Mouse (Mus musculus) spleen, postnatal 10 days (tissue): ENCODE results near the gene Olfr221.

Experiments
- DNase-seq, 2 experiments: peaks; one replicate each; pipeline ENCODE4 v3.0.0; 2021 to 2022; ENCODE audit warnings: low spot score in 2 of 2

Olfr221 gene

DNA sequence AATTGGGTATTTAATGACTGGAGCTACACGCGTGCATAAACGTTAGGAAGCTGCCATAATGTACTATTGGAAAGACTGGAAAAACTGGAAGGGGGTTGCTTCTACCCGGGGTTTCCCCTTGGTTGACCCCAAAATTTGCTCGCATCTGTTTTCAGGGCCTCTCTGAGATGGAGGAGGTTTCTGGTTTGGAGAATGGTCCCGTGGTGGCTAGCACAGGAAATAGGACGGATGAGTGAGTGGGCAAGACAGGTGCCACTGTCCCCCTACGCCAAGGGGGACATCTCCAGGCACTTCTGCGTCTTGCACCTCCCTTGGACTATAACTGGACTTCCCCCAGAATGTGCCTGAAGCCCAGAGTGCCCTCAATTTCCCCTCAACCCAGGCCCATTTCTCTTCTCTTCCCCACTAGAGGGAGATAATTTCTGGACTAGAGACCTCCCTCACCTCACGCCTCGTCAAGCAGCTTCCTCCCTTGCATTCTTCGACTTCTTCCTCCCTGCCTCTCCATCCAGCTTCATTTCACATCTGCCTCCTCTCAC lies 23.1 kb downstream of the Olfr221 start:
- no peak for DNase-seq

DNA sequence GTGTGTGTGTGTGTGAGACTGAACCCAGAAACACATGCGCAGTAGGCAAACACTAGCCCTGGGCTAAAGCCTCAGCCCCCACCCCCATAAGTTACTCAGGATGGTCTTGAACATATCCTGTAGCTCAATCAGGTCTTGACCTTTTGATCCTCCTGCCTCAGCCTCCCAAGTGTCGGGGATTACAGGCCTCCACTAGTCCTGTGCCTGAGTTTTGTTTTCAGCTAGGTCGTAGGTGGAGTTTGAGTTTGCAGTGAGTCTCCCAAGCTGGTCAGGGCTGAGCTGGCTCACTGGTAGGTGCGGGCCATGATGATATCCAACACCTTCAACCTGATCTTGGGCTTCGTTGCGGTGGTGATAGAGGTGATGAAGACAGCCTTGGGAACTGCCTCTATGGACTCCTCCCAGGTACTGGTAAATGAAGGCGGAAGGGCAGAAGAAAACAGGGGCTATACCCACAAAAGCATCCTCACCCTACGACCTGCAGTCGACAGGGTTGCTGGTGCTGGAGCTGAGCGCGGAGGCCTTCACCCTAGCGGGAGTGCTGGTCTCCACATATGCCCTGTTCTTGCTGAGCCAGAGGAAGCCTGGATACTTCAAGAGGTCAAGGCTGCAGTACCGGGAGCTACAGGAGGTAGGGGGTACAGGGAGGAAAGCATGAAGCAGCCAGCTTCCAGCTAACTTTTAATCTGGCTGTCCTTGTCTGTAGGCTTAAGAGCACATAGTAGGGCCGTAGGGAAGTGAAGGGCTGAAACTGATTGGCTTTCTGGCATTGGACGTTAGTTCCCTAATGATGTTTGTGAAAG lies 23.8 kb downstream of the Olfr221 start:
- no peak for DNase-seq

DNA sequence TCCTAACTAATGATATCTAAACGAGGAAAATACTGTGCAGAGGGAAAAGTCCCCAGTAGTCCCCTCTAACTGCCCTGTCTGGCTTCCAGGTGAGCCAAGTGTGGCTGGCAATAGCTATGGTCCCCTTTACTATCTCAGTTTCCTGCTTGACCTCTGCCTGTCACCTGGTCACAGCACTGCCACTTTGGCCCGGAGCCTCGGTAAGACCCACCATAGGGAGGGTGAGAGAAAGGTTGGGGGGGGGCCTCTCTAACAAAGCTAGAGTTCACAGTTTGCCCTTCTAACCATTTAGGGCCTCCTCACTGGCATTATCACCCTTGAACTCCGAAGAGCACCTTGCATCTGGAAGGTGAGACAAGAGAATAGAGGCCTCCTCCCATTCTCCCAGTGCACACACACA lies 24.6 kb downstream of the Olfr221 start:
- DNase-seq = no peak

DNA sequence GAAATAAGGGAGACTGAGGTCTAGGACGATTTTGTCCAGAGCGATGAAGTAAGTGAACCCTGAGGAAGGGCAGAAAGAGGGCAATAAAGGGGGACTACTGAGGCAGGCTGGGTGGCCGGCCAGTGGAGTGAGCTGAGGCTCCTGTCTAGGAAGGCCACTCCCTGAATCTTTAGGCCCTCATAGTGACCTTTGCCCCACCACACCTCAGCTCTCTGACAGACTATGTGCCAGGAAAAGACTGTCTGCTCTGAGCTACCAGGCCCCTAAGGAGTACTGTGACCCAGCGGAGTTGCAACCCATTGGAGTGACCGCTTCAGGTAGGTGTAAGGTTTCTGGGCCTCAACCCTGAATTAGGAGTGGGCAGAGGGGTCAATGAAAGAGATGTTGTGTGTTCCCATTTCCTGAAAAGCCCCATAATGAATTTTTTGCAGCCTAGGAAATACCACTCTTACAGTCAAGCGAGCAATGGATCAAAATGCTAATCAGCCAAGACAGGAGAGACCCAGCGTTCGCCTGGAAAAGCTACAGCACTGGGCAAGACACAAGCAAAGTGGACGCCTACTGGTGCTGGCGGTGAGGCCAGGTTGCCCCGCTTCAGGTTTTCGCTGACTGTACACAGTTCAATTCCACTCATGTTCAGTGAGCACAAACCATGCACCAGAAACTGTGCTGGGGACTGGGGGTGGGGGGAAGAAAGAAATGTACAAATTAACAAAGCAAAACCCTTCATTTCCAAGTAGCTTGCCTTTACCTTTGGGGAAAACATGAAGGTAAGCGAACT lies 25.4 kb downstream of the Olfr221 start:
- no peak for DNase-seq

DNA sequence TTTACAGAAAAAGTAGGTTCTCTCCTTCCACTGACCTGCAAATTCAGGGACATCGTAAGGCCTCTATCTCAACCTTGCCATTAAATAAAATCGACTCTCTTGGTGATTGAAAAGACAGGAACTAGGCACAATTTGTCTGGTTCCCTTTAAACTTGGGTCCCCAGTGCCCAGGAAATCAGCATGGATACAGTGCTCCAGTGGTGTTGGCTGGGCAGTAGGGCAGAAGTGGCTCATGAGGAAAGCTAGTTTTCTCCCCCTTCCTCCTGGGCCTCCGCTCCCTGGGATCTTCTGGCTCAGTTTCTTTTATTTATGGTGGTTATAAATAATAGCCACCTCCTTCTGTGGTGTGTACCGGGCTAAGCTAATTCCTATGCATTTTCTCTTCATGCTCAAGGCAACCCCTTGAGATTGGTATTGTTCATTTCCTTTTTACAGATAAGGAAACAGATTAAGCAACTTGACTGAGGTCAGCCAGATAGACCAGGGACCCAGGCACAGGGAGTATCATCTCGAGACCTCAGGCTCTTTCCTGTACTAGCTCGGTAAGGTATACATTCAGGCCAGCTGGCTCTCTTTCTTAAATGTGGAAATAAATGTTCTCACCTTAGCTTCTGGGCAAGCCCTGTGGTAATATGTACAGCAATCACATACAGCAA lies 26.7 kb downstream of the Olfr221 start, which contains the start of gene Tmem253:
Gene Tmem253 (plus strand): TSS at position 214 of the 656 bp plus-strand sequence.
- DNase-seq = no peak

DNA sequence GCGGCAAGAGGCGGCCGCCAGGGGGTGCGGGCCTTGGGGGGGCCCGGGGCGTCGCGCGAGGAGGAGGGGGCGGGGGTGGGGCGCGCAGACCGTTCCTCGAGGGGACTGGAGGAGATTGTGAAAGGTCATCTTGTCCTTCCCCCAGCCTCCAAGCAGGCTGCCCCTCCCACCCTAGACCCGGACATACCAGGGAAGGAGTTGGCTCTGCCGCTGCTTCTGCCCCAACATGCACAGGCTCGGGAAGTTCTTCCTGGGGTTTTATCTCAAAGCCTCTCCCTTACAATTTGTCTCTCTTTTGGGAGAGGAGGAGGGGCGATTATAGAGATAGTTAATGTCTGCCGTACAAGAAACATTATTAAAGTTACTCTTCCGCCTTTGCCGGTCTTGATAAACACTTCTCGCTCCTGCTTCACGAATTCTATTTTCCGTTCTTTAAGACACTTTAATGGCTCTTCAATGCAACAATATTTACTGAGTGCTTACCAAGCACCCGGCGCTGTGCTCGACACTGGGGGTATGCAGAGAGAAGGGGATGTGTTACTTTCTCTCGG lies 27.4 kb downstream of the Olfr221 start:
- DNase-seq = peak in 1 of 2 experiments; percentile 53

DNA sequence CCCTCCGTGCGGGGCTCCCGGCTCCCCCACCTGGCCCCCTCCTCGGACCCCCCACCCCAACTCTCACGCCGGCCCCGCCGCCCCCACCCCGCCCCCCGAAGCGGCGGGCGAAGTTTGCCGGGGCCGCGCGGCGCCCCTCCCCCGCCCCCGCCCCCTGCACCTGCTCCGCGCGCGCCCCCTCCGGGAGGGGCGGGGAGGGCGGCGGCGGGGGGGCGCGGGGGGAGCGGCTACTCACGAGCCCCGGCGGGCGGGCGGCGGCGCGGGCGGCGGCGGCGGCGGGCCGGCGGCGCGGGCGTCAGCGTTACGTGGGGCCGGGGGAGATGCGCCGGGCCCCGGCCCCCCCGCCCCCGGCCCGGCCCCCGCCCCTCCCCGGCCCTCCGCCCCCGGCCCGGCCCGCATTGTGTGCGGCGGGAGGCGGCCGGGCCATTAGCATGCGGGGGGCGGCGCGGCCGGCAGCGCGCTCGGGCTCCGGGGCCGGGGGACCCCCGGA lies 27.9 kb downstream of the Olfr221 start:
- DNase-seq = no peak

DNA sequence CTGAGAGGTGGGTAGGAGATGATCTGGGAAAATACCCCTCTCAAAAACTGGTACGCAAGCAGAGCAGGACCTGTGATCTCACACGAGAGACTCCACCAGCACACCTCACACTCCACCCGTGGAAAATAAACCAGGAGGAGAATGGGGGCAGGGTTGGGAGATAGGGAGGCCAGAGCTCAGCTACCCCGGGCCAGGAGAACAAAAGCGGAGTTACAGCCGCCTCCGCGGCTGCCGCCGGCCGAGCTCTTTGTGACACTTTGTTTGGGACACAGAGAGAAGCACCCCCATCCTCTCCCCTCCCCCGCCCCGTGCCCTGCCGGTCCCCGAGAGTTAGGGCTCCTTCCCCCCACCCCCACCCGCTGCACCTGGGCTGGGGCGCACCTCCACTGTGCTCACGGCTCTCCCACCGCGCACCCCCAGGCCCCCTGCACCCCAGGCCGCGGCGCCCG lies 28.5 kb downstream of the Olfr221 start:
- DNase-seq = peak in 1 of 2 experiments; percentile 50

DNA sequence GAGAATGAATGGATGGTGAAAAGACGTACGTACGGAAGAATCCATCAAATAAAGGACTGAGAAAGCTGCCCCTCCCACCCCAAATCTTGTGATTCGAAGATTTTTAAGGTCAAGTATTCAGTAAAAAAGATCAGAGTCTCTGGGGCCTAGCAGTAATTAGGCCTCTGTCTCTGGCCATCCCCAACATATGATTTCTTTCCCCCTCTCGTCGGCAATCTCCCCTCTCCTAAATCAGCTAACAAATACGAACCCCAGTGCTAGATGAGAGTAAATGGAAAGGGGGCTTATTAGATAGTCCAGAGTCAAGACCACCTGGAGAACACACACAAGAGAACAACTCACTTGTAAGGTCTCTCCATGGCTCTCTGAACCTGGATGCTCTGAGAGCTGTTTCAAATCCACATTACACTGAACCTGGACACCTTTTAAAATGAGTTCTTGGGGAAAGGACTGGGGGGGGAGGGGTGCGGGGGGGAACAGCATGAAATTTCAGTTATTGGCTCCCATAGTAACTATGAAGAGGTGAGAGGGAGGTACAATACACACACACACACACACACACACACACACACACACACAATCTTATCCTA lies 29.1 kb downstream of the Olfr221 start:
- no peak for DNase-seq

DNA sequence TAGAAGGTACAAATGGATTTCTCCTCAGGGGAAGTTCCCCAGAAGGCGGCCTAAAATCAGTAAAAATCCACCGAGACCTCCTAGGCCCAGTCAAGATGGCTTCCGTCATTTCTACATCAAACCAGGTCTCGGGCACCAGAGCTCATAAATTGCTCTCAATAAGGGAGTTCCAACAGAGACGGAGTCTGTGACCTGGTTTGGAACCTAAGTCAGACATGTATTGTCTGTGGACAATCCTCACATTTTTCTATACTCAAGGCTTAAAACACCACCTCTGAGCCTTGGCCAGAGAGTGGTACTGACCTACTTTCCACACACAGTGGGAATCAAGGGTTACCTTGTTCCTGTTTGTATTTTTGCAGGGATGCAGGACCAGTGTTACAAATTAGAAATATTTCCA lies 29.7 kb downstream of the Olfr221 start:
- no peak for DNase-seq

DNA sequence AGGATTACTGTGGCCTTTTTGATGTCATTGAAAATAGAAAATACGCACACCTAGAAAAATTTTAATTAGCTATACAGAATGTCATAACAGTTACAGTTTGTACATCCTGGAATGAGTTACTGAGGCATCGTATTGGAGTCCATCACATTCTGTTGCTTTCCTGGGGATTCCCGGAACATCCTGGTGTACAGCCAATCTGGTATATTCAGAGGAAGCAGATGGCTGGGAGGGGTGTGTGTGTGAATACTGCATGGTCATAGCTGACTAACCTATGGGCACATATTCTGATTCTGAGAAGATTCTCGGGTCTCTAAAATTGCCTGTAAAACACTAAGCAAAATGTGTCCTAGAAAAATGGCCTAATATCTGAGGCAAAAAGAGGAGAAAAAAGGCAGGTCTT lies 30.2 kb downstream of the Olfr221 start:
- no peak for DNase-seq

DNA sequence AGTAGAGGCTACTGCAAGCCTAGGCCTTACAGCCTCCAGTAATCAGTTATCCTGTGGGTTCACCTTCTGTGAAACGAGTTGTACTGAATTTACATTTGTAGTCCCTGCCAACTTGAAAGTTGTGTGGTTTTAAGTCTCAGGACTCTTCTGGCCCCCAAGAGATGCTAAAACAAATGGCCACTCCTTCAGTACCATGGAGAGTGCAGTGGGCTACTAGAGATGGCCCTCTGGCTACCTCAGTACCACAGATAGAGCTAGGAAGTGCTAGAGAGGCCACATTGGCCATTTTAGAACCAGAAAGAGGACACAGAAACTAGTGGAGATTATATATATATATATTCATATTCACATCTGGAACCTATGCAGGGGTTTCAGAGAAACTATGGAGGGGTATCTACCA lies 30.6 kb downstream of the Olfr221 start:
- DNase-seq = no peak

DNA sequence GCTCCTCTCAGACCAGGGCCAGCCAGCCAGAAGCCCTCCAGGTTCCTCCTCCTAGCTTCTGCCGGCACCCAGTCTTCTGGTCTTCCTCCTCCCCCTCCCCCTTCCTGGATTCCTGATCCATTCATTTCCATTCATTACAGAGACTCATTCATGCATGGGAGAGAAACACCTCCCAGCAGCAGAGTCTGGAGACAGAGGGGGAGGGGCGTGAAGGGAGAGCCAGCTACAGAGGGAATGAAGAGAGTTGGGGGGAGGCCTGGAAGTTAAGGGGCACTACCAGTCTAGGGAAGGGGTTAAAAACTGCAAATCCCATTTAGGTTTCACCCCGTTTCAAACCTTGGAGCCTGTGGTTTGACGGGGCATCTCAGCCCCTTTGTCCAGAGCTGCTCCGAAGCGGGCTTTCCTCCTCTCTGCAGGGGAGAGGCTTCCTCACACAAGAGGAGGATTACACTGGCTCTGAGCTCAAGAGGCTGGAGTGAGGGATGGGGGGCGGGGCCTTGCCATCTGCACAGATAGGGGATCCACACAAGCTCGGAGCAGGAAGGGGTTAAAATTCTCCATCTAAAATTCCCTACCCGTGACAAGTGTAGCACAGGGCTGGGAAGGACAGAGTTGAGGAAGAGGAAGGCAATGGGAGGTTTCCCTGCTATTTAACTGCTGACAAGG lies 31.7 kb downstream of the Olfr221 start:
- DNase-seq = no peak

DNA sequence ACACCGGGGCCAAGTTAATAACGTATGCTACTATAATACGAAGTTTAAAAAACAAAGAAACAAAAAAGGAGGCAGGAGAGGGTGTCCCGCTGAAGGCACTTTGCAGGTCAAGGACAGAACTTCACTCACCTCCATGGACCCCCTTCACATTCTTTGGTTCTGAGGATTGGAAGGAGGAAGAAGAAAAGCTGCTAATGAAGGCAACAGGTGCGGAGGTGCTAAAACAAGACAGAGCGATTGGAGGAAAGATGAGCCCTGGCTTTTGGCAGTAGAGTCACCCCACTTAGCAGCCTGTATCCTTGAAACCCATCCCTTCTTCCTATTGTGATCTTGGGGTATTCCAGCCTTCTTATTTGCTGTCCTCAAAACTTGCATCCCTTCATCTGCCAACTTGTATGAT lies 32.4 kb downstream of the Olfr221 start:
- no peak for DNase-seq

DNA sequence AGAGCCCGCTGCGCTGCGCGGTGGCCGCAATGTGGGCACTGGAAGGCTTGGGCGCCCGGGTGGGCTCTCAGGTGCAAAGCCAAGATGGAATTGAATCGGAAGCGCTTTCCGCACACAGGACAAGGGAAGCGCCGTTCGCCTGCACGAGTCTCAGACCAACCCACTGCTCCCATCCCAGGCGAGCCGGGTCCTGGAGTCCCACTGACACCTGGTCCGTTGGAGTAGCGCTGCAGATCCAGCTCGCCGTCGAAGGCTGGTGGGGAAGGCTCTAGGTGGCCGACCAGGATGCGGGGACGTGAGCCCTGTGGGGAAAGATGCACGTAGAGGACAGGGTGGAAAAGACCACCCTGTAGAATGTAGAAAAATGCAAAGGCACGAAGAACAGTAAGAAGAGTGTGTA lies 32.9 kb downstream of the Olfr221 start:
- DNase-seq = no peak

DNA sequence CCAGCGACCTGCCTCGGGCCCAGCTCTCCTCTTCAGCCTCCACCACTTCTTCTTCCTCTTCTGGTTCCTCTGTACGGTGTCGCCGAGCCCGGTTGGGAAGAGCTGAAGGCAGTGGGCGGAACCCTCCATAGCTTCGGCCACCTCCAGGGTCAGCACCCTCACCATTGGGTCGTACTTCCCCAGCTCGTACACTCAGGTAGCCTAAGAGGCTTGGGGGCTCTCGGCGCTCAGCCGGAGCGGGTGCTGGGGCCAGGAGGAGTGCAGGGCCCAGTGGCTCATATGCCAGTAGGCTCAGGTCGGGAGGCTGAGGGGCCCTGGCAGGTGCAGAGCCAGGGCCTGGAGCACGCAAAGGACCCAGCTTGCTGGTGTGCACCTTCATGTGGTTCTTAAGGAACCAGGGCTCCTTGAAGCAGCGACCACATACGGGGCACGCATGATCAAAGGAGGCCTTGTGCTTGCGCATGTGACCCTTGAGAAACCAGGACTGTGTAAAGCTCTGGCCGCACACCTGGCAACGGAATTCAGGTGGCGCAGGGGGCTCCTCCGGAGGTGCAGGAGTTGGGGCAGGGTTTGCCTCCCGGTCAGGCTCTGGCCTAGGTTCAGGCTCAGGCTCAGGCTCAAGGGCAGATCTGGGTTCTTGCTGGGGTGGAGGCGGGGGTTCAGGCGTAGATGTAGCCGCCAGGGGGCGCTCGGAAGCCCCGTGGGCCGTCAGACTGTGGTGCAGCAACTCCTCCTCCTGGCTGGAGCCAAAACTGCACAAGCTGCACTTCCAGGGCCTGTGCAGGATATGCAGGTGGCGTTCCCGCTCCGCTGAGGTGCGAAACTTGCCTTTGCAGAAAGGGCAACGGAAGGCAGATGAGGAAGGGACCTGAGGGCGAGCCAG lies 33.7 kb downstream of the Olfr221 start:
- peak; percentile 90 to 94 for DNase-seq

DNA sequence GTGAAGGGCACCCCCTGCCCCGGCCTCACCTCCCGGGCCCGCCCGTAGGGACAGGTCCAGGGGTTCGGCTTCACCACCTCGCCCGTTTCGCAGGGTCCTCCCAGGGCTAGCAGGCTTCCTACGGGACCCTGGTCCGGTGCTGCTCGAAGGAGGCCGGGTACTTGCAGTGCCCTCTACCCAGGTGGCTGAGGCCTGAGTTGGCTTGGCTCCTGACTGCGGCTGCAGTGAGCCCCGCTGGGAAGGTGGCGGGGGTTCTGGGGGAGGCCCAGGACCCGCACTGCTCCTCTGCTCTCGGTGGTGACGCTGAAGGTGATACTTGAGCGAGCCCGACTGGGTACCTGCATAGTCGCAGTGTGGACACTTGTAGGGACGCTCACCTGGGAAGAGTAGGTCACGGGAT lies 35.5 kb downstream of the Olfr221 start:
- no peak for DNase-seq

DNA sequence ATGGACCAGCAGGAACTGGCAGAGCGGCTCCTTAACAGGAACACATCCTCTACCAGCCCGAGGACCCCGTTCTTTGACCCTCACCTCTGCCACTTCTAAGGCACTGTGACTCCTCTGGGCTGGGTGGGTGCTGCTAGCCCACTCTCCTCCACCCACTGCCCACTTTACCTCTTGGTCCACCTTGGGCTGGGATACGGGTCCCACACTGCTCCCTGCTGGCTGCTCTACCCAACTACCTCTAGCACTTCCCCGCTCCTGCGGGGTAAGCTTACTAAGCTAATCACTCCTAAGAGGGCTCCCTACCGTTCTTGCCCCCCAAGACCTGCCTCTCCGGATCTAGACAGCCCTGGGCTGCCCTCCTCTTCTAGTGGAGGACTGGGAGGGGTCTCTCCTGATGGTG lies 36.0 kb downstream of the Olfr221 start:
- no peak for DNase-seq

DNA sequence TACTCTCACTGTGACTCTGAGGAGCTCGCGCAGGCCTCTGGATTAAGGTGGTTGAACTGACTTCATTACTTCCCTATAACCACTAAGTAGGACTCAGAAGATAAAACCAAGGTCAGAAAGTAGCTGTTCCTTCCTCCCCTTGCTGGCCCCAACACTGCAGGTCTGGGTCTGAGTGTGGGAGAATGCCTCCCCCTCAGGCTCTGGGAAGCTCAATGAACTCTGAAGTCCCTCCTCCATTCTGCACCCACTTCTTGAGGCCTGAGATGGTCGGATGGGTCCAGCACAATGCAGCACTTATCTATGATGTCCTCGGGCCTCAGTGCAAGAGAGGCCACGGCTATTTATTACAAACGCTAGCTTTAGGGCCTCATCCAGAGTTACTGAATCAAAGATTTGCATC lies 36.6 kb downstream of the Olfr221 start:
- no peak for DNase-seq

DNA sequence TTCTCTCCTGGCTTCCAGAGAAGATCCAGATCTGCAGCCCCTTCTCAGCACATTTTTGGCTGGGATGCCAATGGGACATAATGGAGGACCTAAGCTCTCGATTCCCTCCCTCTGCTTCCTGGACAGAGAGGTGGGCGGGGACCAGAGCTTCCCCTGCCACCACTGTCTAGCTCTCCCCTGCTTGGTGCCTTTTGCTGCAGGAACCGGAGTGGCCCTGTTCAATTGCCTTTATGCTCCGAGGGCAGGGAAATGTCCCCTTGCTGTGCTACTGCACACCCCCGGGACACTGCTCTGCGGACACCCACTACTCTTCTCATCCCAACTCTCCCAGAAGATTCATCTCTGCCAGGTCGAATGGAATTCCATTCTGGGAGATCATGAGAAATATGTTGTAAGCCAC lies 37.1 kb downstream of the Olfr221 start:
- DNase-seq = no peak
